ENCODE assay signal across 8 mouse cellular contexts in genomic region chr15:89532026-89532923, GRCm38 (mm10). TPM values are rescaled to one million over a fixed set of nuclear protein-coding genes. Genes with fewer than 3 reads are reported as not detected.
A peak's percentile ranks its signal among the peaks of the same experiment; 100 is the strongest.
DNase-seq lines count a peak whose midpoint lies in the region; ATAC-seq lines count a peak whose summit lies in the region.

No protein-coding gene starts in this region.

- DNase-seq in heart, adult 11 months: peak; percentile 92
- DNase-seq in heart, postnatal 25 days (ENCODE audit: low spot score): no peak
- peak; percentile 81 to 83 for DNase-seq in cerebellum, postnatal 10 days
- DNase-seq in frontal cortex, postnatal 25 days (ENCODE audit: low spot score in 2 of 2): peak; percentile 69
- DNase-seq in left cerebral cortex, postnatal 10 days (ENCODE audit: extremely low spot score in 1 of 2, low spot score in 2 of 2): peak; percentile 82 to 88
- peak; percentile 93 for DNase-seq in retina, postnatal 1 day
- DNase-seq in adipocyte (ENCODE audit: low spot score): no peak

- intact Hi-C loops in heart, postnatal 25 days (cut with DNase I): no loop called here
- intact Hi-C loops in left cerebral cortex, postnatal 10 days (cut with DNase I): no loop called here

- no peak for ATAC-seq in monocyte, adult 5-6 weeks (replicated peaks; ENCODE audit: insufficient number of reproducible peaks, low FRiP score, low TSS enrichment, poor library complexity, severe bottlenecking)

RNA-seq across cellular contexts. Expression of gene Shank3, which starts 32.9 kb away (rescaled TPM):
- total RNA-seq in heart, postnatal 25 days (2021): 10 to 100 TPM; 48.2 to 53.3 TPM
- 100 to 1,000 TPM; 196 to 197 TPM for total RNA-seq in left cerebral cortex, postnatal 10 days (2021)
- total RNA-seq in monocyte, adult 5-6 weeks (2017): not detected in 3 replicates

RNA-seq across cellular contexts. Expression of gene Acr, which starts 35.9 kb away (rescaled TPM):
- under 1 TPM in 1 of 2 experiments, not detected in 1; 0.36 TPM for total RNA-seq in heart, postnatal 25 days (2021)
- total RNA-seq in left cerebral cortex, postnatal 10 days (2021): 1 to 10 TPM; 2.0 to 3.0 TPM
- 0.85 TPM in 1 of 3 replicates, not detected in the others for total RNA-seq in monocyte, adult 5-6 weeks (2017)

RNA-seq across cellular contexts. Expression of gene Arsa, which starts 55.0 kb away (rescaled TPM):
- total RNA-seq in heart, postnatal 25 days (2021): 10 to 100 TPM; 12.0 to 13.1 TPM
- total RNA-seq in left cerebral cortex, postnatal 10 days (2021): 10 to 100 TPM; 33.1 to 33.4 TPM
- 11.2 to 12.6 TPM (median 11.7 TPM) in 3 replicates for total RNA-seq in monocyte, adult 5-6 weeks (2017)

RNA-seq across cellular contexts. Expression of gene Rabl2, which starts 59.4 kb away (rescaled TPM):
- total RNA-seq in heart, postnatal 25 days (2021): 1 to 10 TPM; 3.5 to 7.5 TPM
- total RNA-seq in left cerebral cortex, postnatal 10 days (2021): 10 to 100 TPM; 36.4 to 39.0 TPM
- 0.87 to 1.2 TPM in 2 of 3 replicates, not detected in the other for total RNA-seq in monocyte, adult 5-6 weeks (2017)

Comparison
In these comparisons a context has a peak if more than half of its experiments do, and no peak if none do; other contexts are left out.
1. DNase-seq: peak in heart, adult 11 months (single experiment), cerebellum, postnatal 10 days (2 of 2), frontal cortex, postnatal 25 days (2 of 2), left cerebral cortex, postnatal 10 days (2 of 2) and retina, postnatal 1 day (single experiment); none in heart, postnatal 25 days (single experiment) and adipocyte (single experiment).
2. RNA of gene Shank3, which starts 32.9 kb away (total RNA-seq): 196 to 197 TPM in left cerebral cortex, postnatal 10 days and 48.2 to 53.3 TPM in heart, postnatal 25 days; not detected in monocyte, adult 5-6 weeks; every median in the first group is over 10 times any median in the second.